Mouse (Mus musculus) liver, embryonic 14.5 days (tissue): ENCODE measurements at regions not wholly inside any gene's neighbourhood (a gene's known extent, or its start where the extent isn't known, plus 50 kb on each side); places are given as distances from the start of the nearest gene placed in this dataset.

Experiments used
- CTCF ChIP-seq: IDR thresholded peaks from 2 replicates; pipeline ENCODE4 v1.5.1; 2016; ENCODE audit warnings: antibody characterized with exemption, low read depth, control low read depth
- EP300 ChIP-seq: IDR thresholded peaks from 2 replicates; pipeline ENCODE4 v1.6.1; 2016; ENCODE audit warnings: antibody characterized with exemption, low read depth

- TF ChIP-seq EP300 (no peak), CTCF (no peak)
These were observed 83.3 kb downstream of the Atp1a1 start for GRCm38 (mm10) chr3:101521155-101521554.
